Mouse (Mus musculus) heart, adult 2 months (tissue): Measurements from ENCODE around the gene Atrnl1.

Experiments
- CTCF ChIP-seq: fragments of 200-600 bp; IDR thresholded peaks from 2 replicates; pipeline ENCODE4 v1.8.1; 2022; ENCODE audit warnings: antibody characterized with exemption, mild to moderate bottlenecking, moderate library complexity
- EP300 ChIP-seq: fragments of 200-500 bp; IDR thresholded peaks from 2 replicates; pipeline ENCODE4 v1.6.1; 2011; ENCODE audit warnings: low read depth, low read length, control low read depth; ENCODE audit not compliant: insufficient read depth

- TF ChIP-seq CTCF = no peak
- no peak for TF ChIP-seq EP300
Measured at GRCm38 (mm10) chr19:57713138-57713537, 102.3 kb downstream of the Atrnl1 start.
